Mouse (Mus musculus): ENCODE measurements around the gene Ttc30b.
A peak's percentile ranks its signal among the peaks of the same experiment; 100 is the strongest.
"Not testable (repeated sequence)": the region's sequence is repeated elsewhere in the genome, so short reads cannot be mapped to it uniquely, and the experiment has no call there.

The Ttc30b gene

GRCm38 (mm10) chr2:75938117-75939063 is at the start of gene Ttc30b:
Ttc30b (minus strand) TSS chr2:75938585.
- DNase-seq (ENCODE audit: low read depth in 1 of 2, low spot score in 2 of 2) = peak; percentile 20 to 64

- no peak for DNase-seq (ENCODE audit: low read depth in 1 of 2, low spot score in 2 of 2)
Measured at GRCm38 (mm10) chr2:75987739-75988138, 49.4 kb upstream of the Ttc30b start.

GRCm38 (mm10) chr2:75985124-75985523 is 46.7 kb upstream of the Ttc30b start:
- DNase-seq (ENCODE audit: low read depth in 1 of 2, low spot score in 2 of 2) = peak; percentile 39 to 43

- no peak for DNase-seq (ENCODE audit: low read depth in 1 of 2, low spot score in 2 of 2)
Measured at GRCm38 (mm10) chr2:75983847-75984246, 45.5 kb upstream of the Ttc30b start.

GRCm38 (mm10) chr2:75983091-75983490 is 44.7 kb upstream of the Ttc30b start:
- DNase-seq (ENCODE audit: low read depth in 1 of 2, low spot score in 2 of 2) = no peak

GRCm38 (mm10) chr2:75982626-75983025 is 44.2 kb upstream of the Ttc30b start:
- no peak for DNase-seq (ENCODE audit: low read depth in 1 of 2, low spot score in 2 of 2)

- DNase-seq (ENCODE audit: low read depth in 1 of 2, low spot score in 2 of 2) = peak; percentile 40 to 52
Measured at GRCm38 (mm10) chr2:75981440-75982081, 43.2 kb upstream of the Ttc30b start, which contains the start of gene Ttc30a1. Ttc30a1 (minus strand) TSS chr2:75981967.

- DNase-seq (ENCODE audit: low read depth in 1 of 2, low spot score in 2 of 2) = not testable (repeated sequence)
Measured at GRCm38 (mm10) chr2:75980933-75981439, 42.6 kb upstream of the Ttc30b start.

GRCm38 (mm10) chr2:75977752-75978368 is 39.5 kb upstream of the Ttc30b start, which contains the start of gene Ttc30a2:
Ttc30a2 (minus strand) TSS chr2:75978170.
- DNase-seq (ENCODE audit: low read depth in 1 of 2, low spot score in 2 of 2) = peak in 1 of 2 experiments; percentile 6

- not testable (repeated sequence) for DNase-seq (ENCODE audit: low read depth in 1 of 2, low spot score in 2 of 2)
Measured at GRCm38 (mm10) chr2:75976070-75976469, 37.7 kb upstream of the Ttc30b start.

- DNase-seq (ENCODE audit: low read depth in 1 of 2, low spot score in 2 of 2) = no peak
Measured at GRCm38 (mm10) chr2:75974131-75974530, 35.7 kb upstream of the Ttc30b start.

GRCm38 (mm10) chr2:75964972-75965371 is 26.6 kb upstream of the Ttc30b start:
- DNase-seq (ENCODE audit: low read depth in 1 of 2, low spot score in 2 of 2) = no peak

GRCm38 (mm10) chr2:75964512-75964911 is 26.1 kb upstream of the Ttc30b start:
- DNase-seq (ENCODE audit: low read depth in 1 of 2, low spot score in 2 of 2) = peak; percentile 12 to 30

GRCm38 (mm10) chr2:75964051-75964450 is 25.7 kb upstream of the Ttc30b start:
- no peak for DNase-seq (ENCODE audit: low read depth in 1 of 2, low spot score in 2 of 2)

GRCm38 (mm10) chr2:75963211-75963840 is 24.9 kb upstream of the Ttc30b start:
- no peak for DNase-seq (ENCODE audit: low read depth in 1 of 2, low spot score in 2 of 2)

- no peak for DNase-seq (ENCODE audit: low read depth in 1 of 2, low spot score in 2 of 2)
Measured at GRCm38 (mm10) chr2:75960366-75961330, 22.3 kb upstream of the Ttc30b start.

GRCm38 (mm10) chr2:75959850-75960365 is 21.5 kb upstream of the Ttc30b start:
- no peak for DNase-seq (ENCODE audit: low read depth in 1 of 2, low spot score in 2 of 2)

- DNase-seq (ENCODE audit: low read depth in 1 of 2, low spot score in 2 of 2) = no peak
Measured at GRCm38 (mm10) chr2:75959183-75959849, 20.9 kb upstream of the Ttc30b start.

- DNase-seq (ENCODE audit: low read depth in 1 of 2, low spot score in 2 of 2) = no peak
Measured at GRCm38 (mm10) chr2:75955709-75956108, 17.3 kb upstream of the Ttc30b start.
